Mouse (Mus musculus) adrenal gland, adult 18-20 months (tissue): Measurements from ENCODE around the gene Ccdc148. TPM values are rescaled to one million over a fixed set of nuclear protein-coding genes. Genes with fewer than 3 reads are reported as not detected.

Experiments
- DNase-seq, 2 experiments: peaks; one replicate each; pipeline ENCODE4 v3.0.0; 2021 to 2022; ENCODE audit warnings: low spot score in 2 of 2
- total RNA-seq, 2 experiments: library from RNA; stranded (reverse); gene quantifications; 1 replicate in 1 of 2; 2 replicates in 1 of 2; pipeline ENCODE4 v1.2.3; 2021

The Ccdc148 gene
- total RNA-seq, 2 experiments from 2014 or later: 1.4 to 1.5 TPM

GRCm38 (mm10) chr2:59181321-59182113 is 21.0 kb upstream of the Ccdc148 start:
- DNase-seq: no peak

- no peak for DNase-seq
Observed at GRCm38 (mm10) chr2:59179487-59179886, 19.0 kb upstream of the Ccdc148 start.

DNA sequence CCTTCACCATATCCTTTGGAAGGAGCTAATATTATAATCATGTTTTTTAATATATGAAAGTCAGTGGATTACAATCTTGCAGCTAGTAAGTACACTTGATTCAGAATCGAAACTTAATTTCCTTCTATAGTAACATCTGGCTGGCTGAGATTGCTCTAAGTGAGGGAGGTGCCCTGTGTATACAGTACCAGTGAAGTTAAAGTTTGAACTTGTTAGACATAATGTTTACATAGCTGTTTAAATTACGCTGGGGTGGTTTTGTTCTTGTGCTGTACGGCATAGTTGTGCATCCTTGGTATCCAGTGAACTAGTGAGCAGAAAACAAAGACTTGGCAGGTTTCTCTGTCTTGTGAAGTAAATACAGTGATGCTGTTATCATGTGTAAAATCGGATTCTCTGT is 18.5 kb upstream of the Ccdc148 start:
- no peak for DNase-seq

- DNase-seq: no peak
Observed at GRCm38 (mm10) chr2:59178191-59178590, 17.7 kb upstream of the Ccdc148 start.

- DNase-seq: no peak
Observed at GRCm38 (mm10) chr2:59175926-59176325, 15.4 kb upstream of the Ccdc148 start.

- DNase-seq: no peak
Observed at GRCm38 (mm10) chr2:59171533-59171932, 11.1 kb upstream of the Ccdc148 start.

DNA sequence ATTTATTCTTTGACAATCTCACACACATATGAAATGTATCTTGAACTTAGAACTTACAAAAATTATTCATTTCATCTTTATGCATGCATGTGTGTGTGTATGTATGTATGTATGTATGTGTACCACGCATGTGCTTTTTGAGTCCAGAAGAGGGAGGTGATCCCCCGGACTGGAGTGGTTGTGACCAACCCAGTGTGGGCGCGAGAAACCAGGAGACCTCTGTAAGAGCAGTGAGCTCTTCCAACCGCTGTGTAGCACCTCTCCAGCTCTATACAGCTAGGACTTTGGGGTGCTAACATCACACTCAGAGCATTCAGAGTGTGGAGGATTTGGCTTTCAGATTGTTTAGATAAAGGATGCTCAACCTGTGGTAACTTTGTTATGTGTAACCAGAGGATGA is 10.1 kb upstream of the Ccdc148 start:
- no peak for DNase-seq

GRCm38 (mm10) chr2:59170208-59170589 is 9.7 kb upstream of the Ccdc148 start:
- no peak for DNase-seq

DNA sequence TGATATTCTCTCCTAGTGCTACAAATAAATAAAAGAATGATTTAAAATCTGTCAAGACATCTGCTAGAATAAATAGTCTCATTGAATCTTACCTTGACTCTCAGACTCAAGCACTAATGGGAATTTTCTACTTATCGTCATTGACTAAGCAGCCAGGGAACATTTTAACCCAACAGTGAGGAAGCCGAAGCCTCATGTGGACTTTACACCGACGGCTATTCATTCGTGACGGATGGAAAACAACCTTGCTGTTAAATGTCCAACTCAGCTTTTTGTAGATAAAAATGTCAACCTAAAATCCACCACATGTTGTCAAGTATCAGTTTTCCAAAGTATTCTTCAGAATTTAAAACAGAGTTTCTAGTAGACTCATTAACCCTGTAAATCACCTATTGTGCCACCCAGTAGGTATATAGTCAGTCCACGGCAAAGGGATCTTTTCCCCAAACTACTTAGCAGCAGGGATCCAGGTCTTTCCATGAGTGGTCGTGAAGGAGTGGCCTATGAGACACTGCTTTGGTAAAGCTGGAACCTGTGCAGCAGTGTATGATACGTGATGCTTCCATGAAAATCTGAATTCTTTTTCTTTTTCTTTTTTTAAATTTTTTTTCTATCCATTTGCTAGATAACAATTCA is 9.2 kb upstream of the Ccdc148 start:
- DNase-seq: no peak

GRCm38 (mm10) chr2:59167830-59168229 is 7.3 kb upstream of the Ccdc148 start:
- no peak for DNase-seq

- DNase-seq: no peak
Observed at GRCm38 (mm10) chr2:59166976-59167375, 6.5 kb upstream of the Ccdc148 start.

- no peak for DNase-seq
Observed at GRCm38 (mm10) chr2:59162285-59162600, 1.8 kb upstream of the Ccdc148 start.

GRCm38 (mm10) chr2:59161441-59162284 is 1.2 kb upstream of the Ccdc148 start:
- DNase-seq: peak; percentile 58 to 67

GRCm38 (mm10) chr2:59161021-59161440 is 548 bp upstream of the Ccdc148 start:
- DNase-seq: peak; percentile 25 to 50

DNA sequence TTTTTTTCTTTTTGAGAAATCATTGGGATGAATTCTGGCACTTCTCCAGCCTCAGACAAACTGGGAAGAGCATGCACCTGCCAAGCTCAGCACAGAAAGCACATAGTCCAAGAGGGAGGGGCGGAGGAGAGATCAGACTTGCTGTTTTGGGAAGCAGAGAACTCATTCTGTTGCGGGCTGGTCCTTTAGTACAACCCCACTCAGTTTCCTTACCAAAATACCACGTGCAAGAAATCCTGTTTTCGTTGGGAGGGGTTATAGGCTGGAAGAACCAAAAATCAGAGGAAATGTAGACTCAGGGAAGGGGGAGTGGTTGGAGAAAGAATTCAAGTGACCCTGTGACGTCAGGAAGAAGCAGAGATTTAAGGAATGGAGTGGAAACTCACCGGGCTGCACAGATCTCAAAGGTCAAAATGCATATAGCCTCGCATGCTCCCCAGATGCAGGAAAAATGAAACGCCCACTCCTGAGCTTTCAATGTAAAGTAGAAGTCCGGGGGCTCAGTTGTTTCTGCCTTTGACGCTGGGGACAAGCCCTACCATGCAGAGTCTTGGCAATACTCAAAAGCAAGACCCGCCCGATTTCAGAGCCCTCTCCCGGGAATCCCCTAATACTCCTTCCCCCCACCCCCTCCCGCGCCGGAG is 400 bp downstream of the Ccdc148 start:
- no peak for DNase-seq

GRCm38 (mm10) chr2:59158117-59158516 is 2.4 kb downstream of the Ccdc148 start:
- DNase-seq: no peak

- no peak for DNase-seq
Observed at GRCm38 (mm10) chr2:59155428-59155827, 5.1 kb downstream of the Ccdc148 start.

DNA sequence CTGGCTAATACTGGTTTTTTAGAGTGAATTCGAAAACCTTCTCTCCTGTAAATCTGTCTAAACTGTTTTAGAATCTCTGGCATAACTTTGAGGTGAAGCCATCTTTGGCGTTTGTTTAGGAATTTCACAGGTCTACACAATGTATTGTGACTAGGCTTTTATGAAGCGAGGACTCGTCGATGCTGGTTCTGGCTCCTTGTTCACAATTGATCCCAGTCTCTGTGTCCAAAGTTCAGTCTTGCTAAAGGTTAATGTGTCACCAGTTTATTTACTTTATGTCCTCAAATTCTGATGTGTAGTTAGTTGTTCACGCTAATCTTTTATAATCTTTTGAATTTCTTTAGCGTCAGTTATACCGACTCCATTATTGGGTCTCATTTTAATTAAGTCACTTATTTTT is 29.4 kb downstream of the Ccdc148 start:
- DNase-seq: no peak

DNA sequence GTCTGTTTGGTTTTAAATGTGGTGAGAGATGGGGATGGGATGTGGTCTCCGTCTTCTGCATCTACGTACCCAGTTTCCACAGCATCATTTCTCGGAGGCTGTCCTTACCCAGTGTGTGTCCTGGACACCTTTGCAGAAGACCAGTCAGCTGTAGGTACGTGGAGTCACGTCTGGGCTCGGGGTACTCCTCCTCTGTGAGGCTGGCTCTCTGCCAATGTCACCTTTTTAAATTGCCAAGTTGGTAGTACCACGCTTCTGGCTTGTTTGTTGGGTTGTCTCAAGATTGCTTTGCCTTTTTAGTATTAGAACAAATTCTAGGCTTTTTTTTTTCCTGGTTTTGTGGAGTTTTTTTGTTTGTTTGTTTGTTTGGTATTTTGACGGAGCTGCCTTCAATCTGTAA is 30.7 kb downstream of the Ccdc148 start:
- no peak for DNase-seq

GRCm38 (mm10) chr2:59129023-59129422 is 31.5 kb downstream of the Ccdc148 start:
- DNase-seq: no peak

DNA sequence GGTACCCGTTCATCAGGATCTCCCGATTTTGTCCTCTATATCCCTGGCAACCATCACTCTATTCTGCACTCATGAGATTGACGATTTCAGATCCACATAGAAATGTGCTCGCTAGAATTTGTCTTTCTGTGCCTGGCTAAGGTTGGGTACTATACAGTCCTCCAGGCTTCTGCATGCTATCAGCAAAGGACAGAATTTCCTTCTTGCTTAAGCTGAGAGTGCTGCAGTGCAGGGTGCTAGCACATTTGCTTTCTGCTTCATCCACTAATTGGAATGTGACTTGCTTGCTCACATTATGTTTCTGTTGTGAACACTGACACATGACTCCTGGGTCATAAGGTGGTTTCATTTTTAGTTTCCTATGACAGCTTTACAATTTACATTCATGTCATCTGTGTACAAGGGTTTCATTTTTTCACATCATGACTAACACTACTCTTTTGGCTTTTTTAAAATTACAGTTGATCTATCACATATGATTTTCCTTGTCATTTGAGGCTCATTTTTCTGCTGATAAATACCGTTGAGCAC is 104.8 kb downstream of the Ccdc148 start:
- no peak for DNase-seq
